ENCODE assay signal across 8 mouse cellular contexts in the genomic region with DNA sequence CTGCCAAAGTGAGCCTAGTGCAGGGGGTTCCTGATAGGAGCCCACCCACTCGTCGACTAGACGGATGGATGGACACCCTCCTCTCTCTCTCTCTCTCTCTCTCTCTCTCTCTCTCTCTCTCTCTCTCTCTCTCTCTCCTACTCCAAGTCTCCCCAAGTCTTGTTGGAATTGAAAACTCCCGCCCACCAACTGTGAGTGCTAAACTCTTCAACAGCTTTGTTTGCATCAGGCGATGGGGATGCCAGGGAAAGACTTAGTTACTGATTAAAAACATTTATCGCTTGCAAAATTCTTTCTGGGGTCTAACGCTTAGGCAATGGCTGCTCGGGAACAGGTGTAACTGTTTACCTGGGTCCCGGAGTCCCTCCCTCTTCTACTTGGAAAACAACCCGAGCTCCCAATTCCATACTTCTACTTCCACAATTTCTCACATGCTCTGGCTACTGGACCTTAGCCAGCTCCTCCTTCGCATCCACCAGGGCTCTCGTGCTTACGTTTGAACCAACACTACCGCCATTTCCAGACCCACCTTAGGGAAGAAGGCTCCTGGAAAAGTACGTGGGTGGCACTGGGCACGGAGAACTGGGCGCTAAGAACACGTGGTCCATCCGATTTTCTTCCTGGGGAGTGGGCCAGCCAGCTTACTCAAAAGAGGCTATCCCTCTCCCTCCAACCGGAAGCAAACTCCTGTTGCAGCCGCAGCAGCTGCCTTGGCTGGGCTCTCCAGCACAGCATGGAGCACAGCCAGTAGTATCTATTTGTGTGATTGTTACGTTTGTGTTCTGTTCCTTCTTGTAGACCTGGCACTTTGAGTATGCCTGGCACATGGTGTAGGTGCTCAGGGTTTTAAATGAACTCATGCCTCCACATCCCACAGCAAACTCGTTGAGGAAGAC. TPM values are rescaled to one million over a fixed set of nuclear protein-coding genes. Genes with fewer than 3 reads are reported as not detected.
DNase-seq lines count a peak whose midpoint lies in the region; ATAC-seq and TF ChIP-seq lines count a peak whose summit lies in the region.

No protein-coding gene starts in this region.

- intact Hi-C loops in heart, adult 2 months (cut with DNase I): no loop called here

- WGBS in heart, adult 2 months: 12% methylated on average over 20 of the region's 23 CpGs
- WGBS in midbrain, postnatal 0 days: 14% methylated on average over 23 of the region's 23 CpGs

- H3K9ac ChIP-seq in ES-Bruce4 (ENCODE audit: low read depth, poor library complexity, severe bottlenecking): peak overlapping the region; percentile 35
- peak overlapping the region; percentile 41 for H3K9ac ChIP-seq in heart, adult 2 months (ENCODE audit: low read depth, low read length)
- H3K9ac ChIP-seq in midbrain, postnatal 0 days (replicated peaks; ENCODE audit: low read length, poor library complexity, severe bottlenecking): 0 out of 2 replicates have a peak overlapping the region, but pooled peaks have one; percentile 19

- no peak for TF ChIP-seq CTCF in ES-Bruce4 (IDR thresholded peaks at IDR 0.05; ENCODE audit: low read depth, low read length)
- TF ChIP-seq CTCF in heart, adult 2 months (IDR thresholded peaks at IDR 0.05): no peak
- no peak for TF ChIP-seq CTCF in midbrain, postnatal 0 days (IDR thresholded peaks at IDR 0.05)

- DNase-seq in frontal cortex, postnatal 14 days (ENCODE audit: low spot score in 2 of 2): no peak
- peak in 1 of 2 experiments; percentile 45 for DNase-seq in heart, adult 2 months
- peak; percentile 67 for DNase-seq in kidney, postnatal 10 days
- DNase-seq in midbrain, postnatal 0 days (ENCODE audit: low spot score): no peak
- DNase-seq in ovary, postnatal 10 days (ENCODE audit: low spot score): no peak
- DNase-seq in thymus, adult 18-20 months: no peak

- no peaks in the 10 kb centered on the region for H3K27me3 ChIP-seq in ES-Bruce4 (ENCODE audit: control insufficient read depth, insufficient read depth, low read length, poor library complexity, severe bottlenecking)
- H3K27me3 ChIP-seq in heart, adult 2 months (ENCODE audit: control insufficient read depth, insufficient read depth, low read length): peaks cover 4% of the 10 kb centered on the region; the same call in 1 of the 2 replicates
- H3K27me3 ChIP-seq in midbrain, postnatal 0 days (ENCODE audit: insufficient read depth, low read length): no peaks in the 10 kb centered on the region

- no peaks in the 10 kb centered on the region for H3K79me2 ChIP-seq in heart, adult 2 months (replicated peaks; ENCODE audit: control insufficient read depth, insufficient read depth, low read length)

- no peak for TF ChIP-seq EP300 in ES-Bruce4 (IDR thresholded peaks at IDR 0.05; ENCODE audit: insufficient read depth, low read depth, low read length)
- TF ChIP-seq EP300 in heart, adult 2 months (IDR thresholded peaks at IDR 0.05; ENCODE audit: insufficient read depth, low read depth, low read length): no peak

- no peaks in the 10 kb centered on the region for H3K9me3 ChIP-seq in ES-Bruce4 (replicated peaks; ENCODE audit: control insufficient read depth, insufficient read depth, low read length, poor library complexity, severe bottlenecking)
- H3K9me3 ChIP-seq in midbrain, postnatal 0 days (ENCODE audit: low read length): no peaks in the 10 kb centered on the region

- no peaks in the 10 kb centered on the region for H3K4me1 ChIP-seq in ES-Bruce4 (ENCODE audit: control insufficient read depth, insufficient read depth, low read length)
- peaks cover 2% of the 10 kb centered on the region; the same call in 1 of the 2 replicates for H3K4me1 ChIP-seq in heart, adult 2 months (ENCODE audit: control insufficient read depth, insufficient read depth, low read length)
- peaks cover 16% of the 10 kb centered on the region for H3K4me1 ChIP-seq in midbrain, postnatal 0 days (ENCODE audit: insufficient read depth, low read length)

- H3K36me3 ChIP-seq in ES-Bruce4 (ENCODE audit: control insufficient read depth, insufficient read depth, low read length, poor library complexity, severe bottlenecking): no peaks in the 10 kb centered on the region
- no peaks in the 10 kb centered on the region for H3K36me3 ChIP-seq in heart, adult 2 months (ENCODE audit: control insufficient read depth, insufficient read depth, low read length)
- no peaks in the 10 kb centered on the region for H3K36me3 ChIP-seq in midbrain, postnatal 0 days (ENCODE audit: insufficient read depth, low read length)

- peak overlapping the region; percentile 47 for H3K4me2 ChIP-seq in midbrain, postnatal 0 days (ENCODE audit: low read depth, low read length, poor library complexity, severe bottlenecking)

- peak; percentile 65 for ATAC-seq in frontal cortex, adult (ENCODE audit: low TSS enrichment)
- ATAC-seq in midbrain, postnatal 0 days (ENCODE audit: low FRiP score): no peak

- TF ChIP-seq POLR2A in ES-Bruce4 (IDR thresholded peaks at IDR 0.05; ENCODE audit: insufficient read depth, low read length): no peak
- no peak for TF ChIP-seq POLR2A in heart, adult 2 months (IDR thresholded peaks at IDR 0.05; ENCODE audit: insufficient read depth, low read depth, low read length)

- peak overlapping the region; percentile 32 for H3K4me3 ChIP-seq in ES-Bruce4 (ENCODE audit: low read depth, low read length)
- H3K4me3 ChIP-seq in heart, adult 2 months: peak overlapping the region; percentile 24
- peak overlapping the region; percentile 28 for H3K4me3 ChIP-seq in midbrain, postnatal 0 days (ENCODE audit: low read depth, low read length)

- H3K27ac ChIP-seq in ES-Bruce4 (ENCODE audit: insufficient read depth, low read length): no peak overlapping the region
- no peak overlapping the region for H3K27ac ChIP-seq in heart, adult 2 months
- peak overlapping the region; percentile 69 for H3K27ac ChIP-seq in midbrain, postnatal 0 days (ENCODE audit: low read depth, low read length)

RNA-seq across cellular contexts. Expression of a gene that starts 8.8 kb away (rescaled TPM):
- polyA plus RNA-seq in ES-Bruce4 (2011; ENCODE audit: insufficient read depth, insufficient read length, low read depth, missing spikeins): not detected in 2 replicates
- total RNA-seq in heart, adult 2 months (2021): not detected
- not detected in 2 replicates for polyA plus RNA-seq in heart, adult 2 months (2012; rRNA removed)
- 180 and 188 TPM in 2 replicates for total RNA-seq in midbrain, postnatal 0 days (2014; rRNA removed)
- polyA plus RNA-seq in midbrain, postnatal 0 days (2015; fragmentation: Nextera tagmentation; extraction: Ambion mirVana): 54.8 and 60.0 TPM in 2 replicates

RNA-seq across cellular contexts. Expression of a gene that starts 20.1 kb away (rescaled TPM):
- 13.3 and 15.1 TPM in 2 replicates for polyA plus RNA-seq in ES-Bruce4 (2011; ENCODE audit: insufficient read depth, insufficient read length, low read depth, missing spikeins)
- 10 to 100 TPM; 23.2 to 25.0 TPM for total RNA-seq in heart, adult 2 months (2021)
- polyA plus RNA-seq in heart, adult 2 months (2012; rRNA removed): 26.9 and 37.8 TPM in 2 replicates
- 125 and 132 TPM in 2 replicates for total RNA-seq in midbrain, postnatal 0 days (2014; rRNA removed)
- polyA plus RNA-seq in midbrain, postnatal 0 days (2015; fragmentation: Nextera tagmentation; extraction: Ambion mirVana): 60.0 and 60.8 TPM in 2 replicates

RNA-seq across cellular contexts. Expression of a gene that starts 20.3 kb away (rescaled TPM):
- 0.27 and 0.53 TPM in 2 replicates for polyA plus RNA-seq in ES-Bruce4 (2011; ENCODE audit: insufficient read depth, insufficient read length, low read depth, missing spikeins)
- total RNA-seq in heart, adult 2 months (2021): under 1 TPM; 0.21 to 0.66 TPM
- 0.39 and 0.73 TPM in 2 replicates for polyA plus RNA-seq in heart, adult 2 months (2012; rRNA removed)
- 52.4 and 57.8 TPM in 2 replicates for total RNA-seq in midbrain, postnatal 0 days (2014; rRNA removed)
- 49.4 and 50.4 TPM in 2 replicates for polyA plus RNA-seq in midbrain, postnatal 0 days (2015; fragmentation: Nextera tagmentation; extraction: Ambion mirVana)

RNA-seq across cellular contexts. Expression of a gene that starts 23.3 kb away (rescaled TPM):
- 35.2 and 36.5 TPM in 2 replicates for polyA plus RNA-seq in ES-Bruce4 (2011; ENCODE audit: insufficient read depth, insufficient read length, low read depth, missing spikeins)
- 10 to 100 TPM; 38.9 to 39.9 TPM for total RNA-seq in heart, adult 2 months (2021)
- polyA plus RNA-seq in heart, adult 2 months (2012; rRNA removed): 91.3 and 94.6 TPM in 2 replicates
- 77.1 and 94.9 TPM in 2 replicates for total RNA-seq in midbrain, postnatal 0 days (2014; rRNA removed)
- polyA plus RNA-seq in midbrain, postnatal 0 days (2015; fragmentation: Nextera tagmentation; extraction: Ambion mirVana): 67.4 and 76.1 TPM in 2 replicates

RNA-seq across cellular contexts. Expression of a gene that starts 47.2 kb away (rescaled TPM):
- polyA plus RNA-seq in ES-Bruce4 (2011; ENCODE audit: insufficient read depth, insufficient read length, low read depth, missing spikeins): 32.6 and 32.9 TPM in 2 replicates
- total RNA-seq in heart, adult 2 months (2021): 100 to 1,000 TPM; 117 to 131 TPM
- 87.8 and 119 TPM in 2 replicates for polyA plus RNA-seq in heart, adult 2 months (2012; rRNA removed)
- total RNA-seq in midbrain, postnatal 0 days (2014; rRNA removed): 40.7 and 45.9 TPM in 2 replicates
- 24.2 TPM in 2 replicates for polyA plus RNA-seq in midbrain, postnatal 0 days (2015; fragmentation: Nextera tagmentation; extraction: Ambion mirVana)

Comparison
In these comparisons a context has a peak if more than half of its experiments do, and no peak if none do; other contexts are left out.
1. RNA of a gene that starts 8.8 kb away (polyA plus RNA-seq): 54.8 to 60.0 TPM in midbrain, postnatal 0 days; not detected in heart, adult 2 months and not detected in ES-Bruce4; every median in the first group is over 10 times any median in the second.
2. RNA of a gene that starts 20.3 kb away (polyA plus RNA-seq): 49.4 to 50.4 TPM in midbrain, postnatal 0 days; 0.39 to 0.73 TPM in heart, adult 2 months and 0.27 to 0.53 TPM in ES-Bruce4; every median in the first group is over 10 times any median in the second.
3. Peak in every context shown above with its lines, with median percentiles within 50 percentile points of each other: H3K4me3 ChIP-seq and H3K9ac ChIP-seq.